Mouse (Mus musculus): ENCODE measurements around the gene Mapk7.

Gene Mapk7

DNA sequence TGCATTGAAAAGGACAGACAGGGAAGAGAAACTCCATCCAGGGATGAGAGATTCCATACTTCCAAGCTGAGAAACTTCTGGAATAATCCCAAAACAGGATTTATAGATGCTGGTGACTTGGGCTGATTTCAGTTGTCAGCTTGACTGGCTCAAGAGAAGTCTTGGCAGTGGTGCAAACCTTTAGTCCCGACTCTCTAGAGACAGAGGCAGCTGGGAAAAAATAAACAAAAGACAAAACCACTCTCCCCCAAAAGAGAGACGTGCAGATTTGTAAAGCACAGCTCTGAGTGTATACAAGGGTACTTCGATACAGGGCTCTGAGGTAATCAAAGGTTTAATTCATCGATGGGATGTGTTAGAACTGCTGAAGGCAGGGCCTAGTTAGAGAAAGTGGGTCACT is 28.8 kb downstream of the Mapk7 start:
- no peak for DNase-seq (ENCODE audit: low spot score)

- no peak for DNase-seq (ENCODE audit: low spot score)
These were observed 30.1 kb downstream of the Mapk7 start for GRCm38 (mm10) chr11:61464071-61464470.

DNA sequence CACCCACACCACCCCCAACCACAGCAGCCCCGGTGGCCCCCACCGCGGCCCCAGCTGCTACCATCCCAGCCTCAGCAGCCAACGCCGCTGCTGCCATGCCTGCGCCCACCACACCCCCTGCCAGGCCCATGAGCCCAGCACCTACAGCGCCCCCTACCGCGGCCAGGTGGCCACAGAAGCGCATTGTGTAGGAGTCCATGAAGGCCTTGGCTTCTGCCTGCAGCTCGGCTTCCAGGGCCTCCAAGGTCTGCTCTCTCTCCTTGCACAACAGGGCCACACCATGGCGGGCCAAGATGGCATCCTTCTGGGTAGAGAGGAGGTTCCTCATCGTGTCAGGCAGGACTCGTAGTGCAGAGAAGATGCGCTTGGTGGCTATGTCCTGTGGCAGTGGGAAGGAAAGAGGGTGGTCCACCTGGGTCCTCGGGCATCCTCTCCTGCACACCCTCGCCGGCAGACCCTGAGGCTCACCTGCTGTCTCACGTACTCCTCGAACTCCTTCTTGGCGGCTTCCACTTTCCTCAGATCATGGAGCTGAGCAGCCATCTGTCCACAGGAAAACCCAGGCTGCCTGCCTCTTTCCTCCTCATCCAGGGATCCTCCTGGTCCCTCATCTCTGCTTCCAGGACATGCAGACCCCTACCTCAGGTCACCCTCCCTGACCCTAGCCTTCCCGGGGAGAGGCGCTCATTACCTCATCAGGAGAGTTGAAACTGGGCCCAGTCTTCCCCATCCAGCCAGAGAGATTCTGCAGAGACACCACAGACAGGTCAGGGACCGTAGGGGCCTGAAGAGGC is 44.5 kb downstream of the Mapk7 start:
- DNase-seq (ENCODE audit: low spot score) = no peak

GRCm38 (mm10) chr11:61448599-61449225 is 45.5 kb downstream of the Mapk7 start:
- DNase-seq (ENCODE audit: low spot score) = no peak

- DNase-seq (ENCODE audit: low spot score) = no peak
These were observed 46.2 kb downstream of the Mapk7 start for GRCm38 (mm10) chr11:61448041-61448440.

GRCm38 (mm10) chr11:61447296-61447695 is 46.9 kb downstream of the Mapk7 start:
- no peak for DNase-seq (ENCODE audit: low spot score)

DNA sequence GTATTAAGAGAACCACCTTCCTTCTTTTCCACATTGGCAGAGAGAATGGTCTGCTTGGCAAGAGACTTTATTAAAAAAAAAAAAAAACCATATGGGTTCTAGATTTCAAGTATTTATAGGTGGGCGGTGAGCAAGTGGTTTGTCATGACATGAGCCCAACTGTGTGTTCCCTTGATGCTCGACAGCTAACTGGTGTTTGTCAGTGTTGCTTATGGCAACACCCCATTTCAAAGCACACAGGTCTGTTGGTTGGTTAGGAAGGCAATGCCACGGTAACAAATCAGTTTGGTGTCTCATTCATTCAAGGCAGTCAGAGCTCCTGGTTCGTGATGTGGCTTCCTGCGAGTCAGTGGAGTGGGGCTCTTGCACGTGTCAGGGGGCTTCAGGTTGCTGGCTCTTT is 50.4 kb downstream of the Mapk7 start:
- DNase-seq (ENCODE audit: low spot score) = no peak

DNA sequence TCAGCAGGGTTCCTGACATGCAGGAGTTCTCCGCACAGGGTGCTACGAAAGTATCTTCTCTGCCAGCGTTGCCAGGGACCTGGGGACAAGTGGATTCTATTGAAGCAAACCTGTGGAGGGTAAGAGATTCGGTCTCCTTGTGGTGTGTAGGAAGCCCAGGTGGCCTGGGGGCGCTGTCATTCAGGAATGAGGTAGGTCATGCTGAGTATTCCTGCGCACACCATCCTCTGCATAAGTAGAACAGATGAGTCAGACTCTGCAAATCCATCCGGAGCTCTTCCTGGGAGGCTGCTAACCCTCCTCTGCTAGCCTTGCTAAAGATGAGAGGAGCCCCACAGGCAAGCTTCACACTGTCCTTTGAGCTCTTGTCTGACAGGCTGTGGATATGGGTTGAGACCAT is 52.5 kb downstream of the Mapk7 start:
- DNase-seq (ENCODE audit: low spot score) = no peak

GRCm38 (mm10) chr11:61440416-61440815 is 53.8 kb downstream of the Mapk7 start:
- no peak for DNase-seq (ENCODE audit: low spot score)

GRCm38 (mm10) chr11:61439170-61439569 is 55.0 kb downstream of the Mapk7 start:
- DNase-seq (ENCODE audit: low spot score) = no peak
